20 mouse cellular contexts compared by ENCODE assay signal in genomic region chr12:54671262-54671661, GRCm38 (mm10).
"Had no signal": no experiment of that assay in that cellular context is flagged by ENCODE, and none has a peak within 500 bp of the region (broad histone marks: within the 10 kb centered on the region; RNA-seq: fewer than 3 reads in every experiment).

No protein-coding gene starts in this region.

- H3K9me3 ChIP-seq: limb, embryonic 12.5 days; limb, embryonic 15.5 days; megakaryocyte, embryonic 14.5 days; midbrain, embryonic 10.5 days; midbrain, embryonic 13.5 days; neural tube, embryonic 13.5 days; stomach, embryonic 15.5 days had no signal

- H3K4me1 ChIP-seq: limb, embryonic 12.5 days; limb, embryonic 15.5 days; midbrain, embryonic 10.5 days; midbrain, embryonic 13.5 days; neural tube, embryonic 13.5 days; stomach, embryonic 15.5 days had no signal

- H3K4me3 ChIP-seq: limb, embryonic 12.5 days; limb, embryonic 15.5 days; megakaryocyte, embryonic 14.5 days; midbrain, embryonic 10.5 days; midbrain, embryonic 13.5 days; myocyte; neural tube, embryonic 13.5 days; stomach, embryonic 15.5 days had no signal

- H3K27ac ChIP-seq: kidney, postnatal 0 days; limb, embryonic 12.5 days; limb, embryonic 15.5 days; midbrain, embryonic 10.5 days; midbrain, embryonic 13.5 days; neural tube, embryonic 13.5 days; stomach, embryonic 15.5 days had no signal

- DNase-seq: kidney, adult 2 months; kidney, postnatal 25 days; layer of hippocampus, postnatal 36 days; left cerebral cortex, postnatal 4 days; lung, embryonic 14.5 days; lung, postnatal 36 days; right cerebral cortex, postnatal 25 days; spleen, adult 18-20 months; thymus, postnatal 36 days had no signal

- H3K4me2 ChIP-seq: limb, embryonic 12.5 days; limb, embryonic 15.5 days; lung, embryonic 14.5 days; midbrain, embryonic 13.5 days; neural tube, embryonic 13.5 days; stomach, embryonic 15.5 days had no signal

- H3K27me3 ChIP-seq: limb, embryonic 12.5 days; limb, embryonic 15.5 days; megakaryocyte, embryonic 14.5 days; midbrain, embryonic 13.5 days; neural tube, embryonic 13.5 days; stomach, embryonic 15.5 days had no signal

- ATAC-seq: lung, postnatal 0 days; midbrain, embryonic 13.5 days; midbrain, embryonic 16.5 days had no signal

- H3K9ac ChIP-seq: limb, embryonic 12.5 days; limb, embryonic 15.5 days; lung, embryonic 14.5 days; midbrain, embryonic 13.5 days; neural tube, embryonic 13.5 days; stomach, embryonic 15.5 days had no signal
